Mouse (Mus musculus): ENCODE measurements at regions not wholly inside any gene's neighbourhood (a gene's known extent, or its start where the extent isn't known, plus 50 kb on each side); places are given as distances from the start of the nearest gene placed in this dataset.
"Not testable (repeated sequence)": the region's sequence is repeated elsewhere in the genome, so short reads cannot be mapped to it uniquely, and the experiment has no call there.

GRCm38 (mm10) chr17:13488608-13489324, 134.4 kb downstream of the Tcp10c start:
- no peak for ATAC-seq (replicated peaks; ENCODE audit: poor library complexity, severe bottlenecking)

GRCm38 (mm10) chr17:13492239-13492638, 137.9 kb downstream of the Tcp10c start:
- ATAC-seq (replicated peaks; ENCODE audit: poor library complexity, severe bottlenecking) = not testable (repeated sequence)

GRCm38 (mm10) chr17:13492649-13493277, 138.4 kb downstream of the Tcp10c start:
- ATAC-seq (replicated peaks; ENCODE audit: poor library complexity, severe bottlenecking) = 0 out of 2 replicates have a peak, but pooled peaks have one; percentile 4

GRCm38 (mm10) chr17:13493866-13494265, 139.5 kb downstream of the Tcp10c start:
- ATAC-seq (replicated peaks; ENCODE audit: poor library complexity, severe bottlenecking) = peak; percentile 94

GRCm38 (mm10) chr17:13494475-13494874, 140.1 kb downstream of the Tcp10c start:
- not testable (repeated sequence) for ATAC-seq (replicated peaks; ENCODE audit: poor library complexity, severe bottlenecking)

- not testable (repeated sequence) for ATAC-seq (replicated peaks; ENCODE audit: poor library complexity, severe bottlenecking)
Observed at GRCm38 (mm10) chr17:13504365-13504764, 150.0 kb downstream of the Tcp10c start.

GRCm38 (mm10) chr17:13504827-13505268, 150.5 kb downstream of the Tcp10c start:
- ATAC-seq (replicated peaks; ENCODE audit: poor library complexity, severe bottlenecking) = not testable (repeated sequence)

- not testable (repeated sequence) for ATAC-seq (replicated peaks; ENCODE audit: poor library complexity, severe bottlenecking)
Observed at GRCm38 (mm10) chr17:13507397-13508063, 153.2 kb downstream of the Tcp10c start.

- ATAC-seq (replicated peaks; ENCODE audit: poor library complexity, severe bottlenecking) = not testable (repeated sequence)
Observed at GRCm38 (mm10) chr17:13519409-13520201, 165.2 kb downstream of the Tcp10c start.

- ATAC-seq (replicated peaks; ENCODE audit: poor library complexity, severe bottlenecking) = peak; percentile 90
Observed at GRCm38 (mm10) chr17:13532579-13532978, 178.2 kb downstream of the Tcp10c start.

- no peak for ATAC-seq (replicated peaks; ENCODE audit: poor library complexity, severe bottlenecking)
Observed at GRCm38 (mm10) chr17:13540446-13541241, 186.3 kb downstream of the Tcp10c start.

GRCm38 (mm10) chr17:13541249-13541648, 186.9 kb downstream of the Tcp10c start:
- no peak for ATAC-seq (replicated peaks; ENCODE audit: poor library complexity, severe bottlenecking)

GRCm38 (mm10) chr17:13542261-13542660, 187.9 kb downstream of the Tcp10c start:
- ATAC-seq (replicated peaks; ENCODE audit: poor library complexity, severe bottlenecking) = 0 out of 2 replicates have a peak, but pooled peaks have one; percentile 13

GRCm38 (mm10) chr17:13542856-13543255, 188.5 kb downstream of the Tcp10c start:
- no peak; the same call in 1 of the 2 replicates for ATAC-seq (replicated peaks; ENCODE audit: poor library complexity, severe bottlenecking)

- ATAC-seq (replicated peaks; ENCODE audit: poor library complexity, severe bottlenecking) = peak; percentile 63
Observed at GRCm38 (mm10) chr17:13544036-13544795, 189.8 kb downstream of the Tcp10c start.

- no peak for ATAC-seq (replicated peaks; ENCODE audit: poor library complexity, severe bottlenecking)
Observed at GRCm38 (mm10) chr17:13546249-13546648, 191.9 kb downstream of the Tcp10c start.

GRCm38 (mm10) chr17:13546669-13547085, 192.3 kb downstream of the Tcp10c start:
- ATAC-seq (replicated peaks; ENCODE audit: poor library complexity, severe bottlenecking) = no peak

- ATAC-seq (replicated peaks; ENCODE audit: poor library complexity, severe bottlenecking) = no peak
Observed at GRCm38 (mm10) chr17:13547657-13548360, 193.4 kb downstream of the Tcp10c start.
